Mouse (Mus musculus) limb, embryonic 11.5 days (tissue): ENCODE measurements around the gene Myt1. TPM values are rescaled to one million over a fixed set of nuclear protein-coding genes. Genes with fewer than 3 reads are reported as not detected.

Experiments used
- ATAC-seq: fragments of 200-750 bp; cut with Nextera tagmentation; 2 replicates; pipeline ENCODE4 v1.8.0; 2017; ENCODE audit warnings: low read depth; ENCODE audit not compliant: insufficient number of reproducible peaks, low FRiP score, low TSS enrichment
- DNase-seq: peaks from one replicate; pipeline ENCODE4 v3.0.0-alpha.2; 2015; ENCODE audit warnings: low spot score
- H3K27ac ChIP-seq: fragments of 300-500 bp; sonication (generic); replicated peaks from 2 replicates; pipeline ENCODE4 v1.5.1; 2014; ENCODE audit warnings: low read depth, mild to moderate bottlenecking, low read length
- H3K27me3 ChIP-seq: fragments of 300-500 bp; sonication (generic); 2 replicates; pipeline ENCODE4 v1.6.1; 2014; ENCODE audit warnings: mild to moderate bottlenecking, low read length, mixed read lengths; ENCODE audit not compliant: control insufficient read depth, insufficient read depth
- H3K36me3 ChIP-seq: fragments of 300-500 bp; sonication (generic); 2 replicates; pipeline ENCODE4 v1.6.1; 2014; ENCODE audit warnings: mild to moderate bottlenecking, low read length, moderate library complexity, mixed read lengths; ENCODE audit not compliant: control insufficient read depth, insufficient read depth
- H3K4me1 ChIP-seq: fragments of 300-500 bp; sonication (generic); 2 replicates; pipeline ENCODE4 v1.6.1; 2014; ENCODE audit warnings: low read length, mixed read lengths; ENCODE audit not compliant: control insufficient read depth, insufficient read depth
- H3K4me2 ChIP-seq: fragments of 300-500 bp; sonication (generic); 2 replicates; pipeline ENCODE4 v1.6.1; 2014; ENCODE audit warnings: low read depth, mild to moderate bottlenecking, moderate library complexity; ENCODE audit not compliant: severe bottlenecking
- H3K4me3 ChIP-seq: fragments of 300-500 bp; sonication (generic); 2 replicates; pipeline ENCODE4 v1.5.1; 2014; ENCODE audit warnings: low read depth, low read length
- H3K9ac ChIP-seq: fragments of 300-500 bp; sonication (generic); 2 replicates; pipeline ENCODE4 v1.6.1; 2014; ENCODE audit warnings: mild to moderate bottlenecking, low read length
- H3K9me3 ChIP-seq: fragments of 300-500 bp; sonication (generic); 2 replicates; pipeline ENCODE4 v1.6.1; 2016; ENCODE audit warnings: low read length; ENCODE audit not compliant: control insufficient read depth
- WGBS: fragments of 180-500 bp; shearing (Covaris S2); extraction: QIAGEN DNeasy Blood & Tissue Kit; methylation state at CpG from one replicate; pipeline ENCODE4 v1.1.7; 2014; 5-methylcytosine and 5-hydroxymethylcytosine counted together
- polyA plus RNA-seq: library from polyadenylated mRNA; unstranded; fragments of >200 nt; fragmentation: Nextera tagmentation; extraction: Ambion mirVana; gene quantifications from 2 replicates; pipeline ENCODE4 v1.2.1, GENCODE M21; 2014

The Myt1 gene
- 0.08 and 0.23 TPM in 2 replicates for polyA plus RNA-seq

DNA sequence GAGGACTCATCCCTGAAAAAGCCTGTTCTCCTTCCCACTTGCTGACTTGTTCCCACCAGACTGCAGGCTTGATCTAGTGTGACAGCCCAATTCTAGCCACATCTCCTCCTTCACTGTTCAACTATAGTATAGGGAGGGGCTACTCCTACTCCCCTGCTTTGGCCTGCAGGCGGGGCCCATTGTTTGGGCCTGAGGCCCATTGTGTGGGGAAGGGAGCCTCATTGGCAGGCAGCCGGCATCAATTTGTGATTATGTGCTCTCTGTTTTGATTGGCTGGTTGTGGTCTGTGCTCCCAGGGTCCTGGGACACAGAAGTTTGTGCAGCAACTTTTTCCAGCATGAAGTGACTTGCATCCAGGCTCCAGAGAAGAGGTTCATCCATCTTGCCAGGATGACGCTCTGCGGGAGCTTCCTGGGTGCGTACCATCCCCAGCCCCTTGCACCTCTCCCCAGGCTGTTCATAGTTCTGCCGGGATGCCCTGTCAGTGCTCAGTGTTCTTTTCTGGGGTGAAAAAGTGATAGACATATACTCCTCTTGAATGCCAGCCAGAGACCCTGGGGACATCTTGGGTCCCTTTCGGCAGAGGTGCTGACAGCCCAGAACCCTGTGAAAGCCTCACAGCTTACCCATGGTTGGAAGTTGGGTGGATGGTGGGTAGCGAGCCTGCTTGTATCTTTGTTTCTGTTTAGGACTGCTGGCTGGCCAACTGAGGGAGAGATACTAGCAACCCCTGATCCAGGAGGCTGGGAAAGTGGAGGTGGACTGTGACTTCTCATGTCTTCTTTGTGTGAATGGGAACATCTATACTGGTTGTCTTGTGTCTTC is at the start of gene Myt1:
Gene Myt1, plus strand, starts transcription at position 327 of the 825 bp plus-strand sequence.
- H3K27ac ChIP-seq, result no peak within 1 kb of the TSS
- 59% methylated on average over 8 of the region's 8 CpGs for WGBS
- H3K9me3 ChIP-seq, result no peaks in the 10 kb centered on the region
- DNase-seq, result no peak
- H3K36me3 ChIP-seq, result no peaks in the 10 kb centered on the region
- ATAC-seq, result no peak
- no peak within 1 kb of the TSS for H3K4me2 ChIP-seq
- H3K9ac ChIP-seq, result no peak within 1 kb of the TSS
- H3K4me1 ChIP-seq, result 0 out of 2 replicates have a peak, but pooled peaks cover 3% of the 10 kb centered on the region
- no peak within 1 kb of the TSS for H3K4me3 ChIP-seq
- no peaks in the 10 kb centered on the region for H3K27me3 ChIP-seq

DNA sequence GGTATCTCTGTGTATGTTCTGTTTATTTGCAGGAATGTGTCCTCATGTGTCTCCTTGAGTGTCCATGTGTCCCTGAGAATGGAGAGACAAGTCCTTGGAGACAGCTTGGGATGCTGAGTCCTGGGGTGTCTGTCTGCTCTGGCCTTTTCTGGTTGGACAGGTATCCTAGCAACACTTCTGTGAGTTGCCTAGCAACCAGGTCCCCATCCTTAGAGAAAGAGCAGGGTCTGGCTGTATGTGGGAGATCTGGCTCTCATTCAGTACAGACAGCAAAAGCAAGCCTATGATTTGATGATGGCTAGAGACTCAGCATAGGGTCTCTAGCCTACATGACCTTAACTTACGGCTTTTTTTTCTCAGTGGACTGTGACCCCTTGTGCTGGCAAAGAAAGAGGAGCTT is 49.4 kb upstream of the Myt1 start:
- Histone ChIP-seq H3K27me3 (no peaks in the 10 kb centered on the region; the same call in 1 of the 2 replicates), H3K4me2 (no peak overlapping the region), H3K27ac (no peak overlapping the region), H3K9me3 (no peaks in the 10 kb centered on the region), H3K4me1 (0 out of 2 replicates have a peak, but pooled peaks cover 2% of the 10 kb centered on the region), H3K9ac (no peak overlapping the region), H3K4me3 (no peak overlapping the region), H3K36me3 (no peaks in the 10 kb centered on the region)
- WGBS, result 86% methylated on average over 1 of the region's 1 CpGs
- ATAC-seq (no peak), DNase-seq (no peak)

GRCm38 (mm10) chr2:181714903-181715326 is 48.2 kb upstream of the Myt1 start, which contains the start of gene Oprl1:
Gene Oprl1 (plus strand): TSS chr2:181715016.
- Histone ChIP-seq H3K9me3 (no peaks in the 10 kb centered on the region), H3K9ac (no peak within 1 kb of the TSS), H3K27ac (no peak within 1 kb of the TSS), H3K36me3 (no peaks in the 10 kb centered on the region), H3K4me1 (0 out of 2 replicates have a peak, but pooled peaks cover 2% of the 10 kb centered on the region), H3K27me3 (no peaks in the 10 kb centered on the region; the same call in 1 of the 2 replicates), H3K4me2 (peak within 1 kb of the TSS; percentile 24; the same call in 1 of the 2 replicates), H3K4me3 (no peak within 1 kb of the TSS)
- WGBS, result 3% methylated on average over 7 of the region's 7 CpGs
- 0 out of 2 replicates have a peak, but pooled peaks have one; percentile 39 for ATAC-seq
- DNase-seq, result peak; percentile 34

- Histone ChIP-seq H3K27ac (no peak overlapping the region), H3K4me2 (peak overlapping the region; percentile 24; the same call in 1 of the 2 replicates), H3K4me1 (0 out of 2 replicates have a peak, but pooled peaks cover 2% of the 10 kb centered on the region), H3K4me3 (no peak overlapping the region), H3K36me3 (no peaks in the 10 kb centered on the region), H3K9ac (no peak overlapping the region), H3K9me3 (no peaks in the 10 kb centered on the region), H3K27me3 (no peaks in the 10 kb centered on the region; the same call in 1 of the 2 replicates)
- DNase-seq, result no peak
- WGBS, result 89% methylated on average over 3 of the region's 3 CpGs
- no peak for ATAC-seq
These were observed 47.8 kb upstream of the Myt1 start for GRCm38 (mm10) chr2:181715382-181715781.

DNA sequence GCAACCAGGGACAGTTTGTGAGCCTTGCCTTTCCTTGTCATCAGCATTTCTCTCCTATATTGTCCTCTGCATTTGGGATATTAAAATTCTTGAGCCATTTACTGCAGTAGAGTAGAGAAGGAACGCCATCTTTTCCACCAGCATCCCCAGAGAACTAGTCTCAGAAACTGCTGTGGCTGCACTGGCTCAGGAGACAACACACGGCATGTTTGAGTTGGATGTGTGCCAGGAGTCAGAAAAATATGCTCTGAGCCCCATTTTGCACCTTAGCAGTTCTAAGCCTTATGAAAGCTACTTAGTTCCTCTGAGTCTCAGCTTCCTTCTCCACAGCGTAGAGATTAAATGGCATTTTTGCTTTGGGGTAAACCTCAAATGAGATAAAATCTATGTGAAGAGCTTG is 46.1 kb upstream of the Myt1 start:
- Histone ChIP-seq H3K9ac (no peak overlapping the region), H3K4me2 (no peak overlapping the region), H3K27ac (no peak overlapping the region), H3K27me3 (no peaks in the 10 kb centered on the region; the same call in 1 of the 2 replicates), H3K36me3 (no peaks in the 10 kb centered on the region), H3K9me3 (no peaks in the 10 kb centered on the region), H3K4me1 (0 out of 2 replicates have a peak, but pooled peaks cover 2% of the 10 kb centered on the region), H3K4me3 (no peak overlapping the region)
- no peak for DNase-seq
- 83% methylated on average over 3 of the region's 3 CpGs for WGBS
- ATAC-seq, result no peak

GRCm38 (mm10) chr2:181720061-181720460 is 43.1 kb upstream of the Myt1 start:
- H3K9ac ChIP-seq, result no peak overlapping the region

GRCm38 (mm10) chr2:181721200-181721599 is 41.9 kb upstream of the Myt1 start:
- Histone ChIP-seq H3K36me3 (no peaks in the 10 kb centered on the region), H3K4me2 (no peak overlapping the region), H3K4me1 (no peaks in the 10 kb centered on the region), H3K9ac (no peak overlapping the region), H3K4me3 (no peak overlapping the region), H3K27ac (no peak overlapping the region), H3K9me3 (no peaks in the 10 kb centered on the region), H3K27me3 (no peaks in the 10 kb centered on the region)
- no peak for ATAC-seq
- DNase-seq, result no peak

More at GRCm38 (mm10) chr2:181720061-181720460, 43.1 kb upstream of the Myt1 start:
- ATAC-seq, result no peak
- Histone ChIP-seq H3K9me3 (no peaks in the 10 kb centered on the region), H3K36me3 (no peaks in the 10 kb centered on the region), H3K4me3 (no peak overlapping the region), H3K27ac (no peak overlapping the region), H3K27me3 (no peaks in the 10 kb centered on the region), H3K4me2 (no peak overlapping the region), H3K4me1 (no peaks in the 10 kb centered on the region)
- 37% methylated on average over 3 of the region's 3 CpGs for WGBS
- no peak for DNase-seq

GRCm38 (mm10) chr2:181722213-181722612 is 40.9 kb upstream of the Myt1 start:
- WGBS, result 11% methylated on average over 3 of the region's 3 CpGs
- peak; percentile 62 for DNase-seq
- no peak overlapping the region for H3K27ac ChIP-seq
- no peaks in the 10 kb centered on the region for H3K27me3 ChIP-seq
- no peak for ATAC-seq
- H3K36me3 ChIP-seq, result no peaks in the 10 kb centered on the region
- no peak overlapping the region for H3K4me2 ChIP-seq
- H3K9me3 ChIP-seq, result no peaks in the 10 kb centered on the region
- no peak overlapping the region for H3K4me3 ChIP-seq
- no peaks in the 10 kb centered on the region for H3K4me1 ChIP-seq
- no peak overlapping the region for H3K9ac ChIP-seq
